Comparison of ENCODE assay signal across 8 mouse cellular contexts in genomic region chr16:22264232-22264961, GRCm38 (mm10). TPM values are rescaled to one million over a fixed set of nuclear protein-coding genes. Genes with fewer than 3 reads are reported as not detected.
A peak's percentile ranks its signal among the peaks of the same experiment; 100 is the strongest.
DNase-seq lines count a peak whose midpoint lies in the region; ATAC-seq and TF ChIP-seq lines count a peak whose summit lies in the region.

No protein-coding gene starts in this region.

- DNase-seq in B cell, adult 2 months = peak; percentile 70
- DNase-seq in CH12.LX (ENCODE audit: extremely low read depth) = no peak
- peak; percentile 28 for DNase-seq in lung, postnatal 14 days
- DNase-seq in spleen, postnatal 4 days (ENCODE audit: low spot score in 2 of 2) = peak; percentile 39 to 67
- DNase-seq in adrenal gland, postnatal 4 days (ENCODE audit: low spot score in 2 of 2) = no peak
- DNase-seq in gastrocnemius, postnatal 14 days = no peak

- peak overlapping the region; percentile 79 for H3K9ac ChIP-seq in CH12.LX (ENCODE audit: insufficient read depth, low read depth)
- H3K9ac ChIP-seq in kidney, embryonic 16.5 days (replicated peaks; ENCODE audit: low read length) = peak overlapping the region; percentile 99

- peaks cover 0 to 21% of the 10 kb centered on the region in 2 experiments for H3K36me3 ChIP-seq in CH12.LX (replicated peaks in 1 of 2; ENCODE audit: control insufficient read depth in 1 of 2, insufficient read depth in 1 of 2, low read length in 1 of 2)
- H3K36me3 ChIP-seq in kidney, embryonic 16.5 days (ENCODE audit: insufficient read depth, low read length) = no peaks in the 10 kb centered on the region

- peaks cover 52% of the 10 kb centered on the region for H3K79me2 ChIP-seq in CH12.LX (replicated peaks; ENCODE audit: control insufficient read depth, extremely low read depth, insufficient read depth, poor library complexity, severe bottlenecking)

- dilution Hi-C loops in CH12.LX (cut with MboI; ENCODE audit: extremely low pct_ligation_motif_present, extremely low pct_unique_long_range_greater_than_20kb, low sequenced_read_pairs) = no loop called here

- H3K27ac ChIP-seq in CH12.LX (ENCODE audit: insufficient read depth, low read depth) = peak overlapping the region; percentile 84; the same call in 1 of the 2 replicates
- H3K27ac ChIP-seq in kidney, embryonic 16.5 days (ENCODE audit: low read length) = peak overlapping the region; percentile 98

- no peak for TF ChIP-seq CTCF in CH12.LX (conservative IDR thresholded peaks at IDR 0.05 in 1 of 2, IDR thresholded peaks at IDR 0.05 in 1 of 2; ENCODE audit: low read depth in 2 of 2, low read length in 2 of 2)

- no peak for TF ChIP-seq EP300 in CH12.LX (IDR thresholded peaks at IDR 0.05; ENCODE audit: low read length)

- peak; percentile 57; the same call in 1 of the 2 replicates for ATAC-seq in erythroid progenitor cell, adult 5-6 weeks (replicated peaks; ENCODE audit: low FRiP score, poor library complexity, severe bottlenecking)
- ATAC-seq in kidney, embryonic 16.5 days (ENCODE audit: low FRiP score, low TSS enrichment) = no peak

- in situ Hi-C loops in CH12.LX (cut with MboI; ENCODE audit: low pct_ligation_motif_present, low pct_unique_long_range_greater_than_20kb, low sequenced_read_pairs) = no loop called here

- peak overlapping the region; percentile 99 for H3K4me2 ChIP-seq in CH12.LX (ENCODE audit: insufficient read depth, low read depth, poor library complexity, severe bottlenecking)
- peak overlapping the region; percentile 71 for H3K4me2 ChIP-seq in kidney, embryonic 16.5 days (replicated peaks; ENCODE audit: low read depth, low read length)

- TF ChIP-seq POLR2A in CH12.LX (IDR thresholded peaks at IDR 0.05; ENCODE audit: low read depth, low read length) = no peak; the same call in 1 of the 2 replicates

- H3K27me3 ChIP-seq in CH12.LX (replicated peaks) = no peaks in the 10 kb centered on the region
- H3K27me3 ChIP-seq in kidney, embryonic 16.5 days (ENCODE audit: insufficient read depth, low read length) = no peaks in the 10 kb centered on the region

- TF ChIP-seq RAD21 in CH12.LX (IDR thresholded peaks at IDR 0.05; ENCODE audit: low read depth, low read length) = no peak

- H3K4me3 ChIP-seq in CH12.LX (replicated peaks in 1 of 3; ENCODE audit: low read depth in 2 of 3, low read length in 2 of 3, poor library complexity in 1 of 3) = peak overlapping the region; percentile 72 to 98 (median 86)
- H3K4me3 ChIP-seq in kidney, embryonic 16.5 days (ENCODE audit: low read length) = peak overlapping the region; percentile 100

- no peaks in the 10 kb centered on the region for H3K9me3 ChIP-seq in CH12.LX (replicated peaks; ENCODE audit: low read length)
- no peaks in the 10 kb centered on the region for H3K9me3 ChIP-seq in kidney, embryonic 16.5 days (ENCODE audit: low read length)

- H3K4me1 ChIP-seq in CH12.LX (ENCODE audit: control insufficient read depth in 1 of 2, insufficient read depth in 2 of 2) = peaks cover 6 to 19% of the 10 kb centered on the region in 2 experiments; a peak in 3 of 4 replicates
- peaks cover 27% of the 10 kb centered on the region for H3K4me1 ChIP-seq in kidney, embryonic 16.5 days (ENCODE audit: insufficient read depth, low read length)

- 1% methylated on average over 16 of the region's 16 CpGs for WGBS in kidney, embryonic 16.5 days

- intact Hi-C loops in gastrocnemius, postnatal 14 days (cut with DNase I; ENCODE audit: low total_unique reads) = no loop called here

TF ChIP-seq in CH12.LX, 34 proteins besides CTCF, POLR2A, EP300 and RAD21:
- TF ChIP-seq USF2 (conservative IDR thresholded peaks at IDR 0.05; ENCODE audit: low read depth, low read length) (peak; percentile 58), CHD1 (IDR thresholded peaks at IDR 0.05; ENCODE audit: low read depth, low read length) (peak; percentile 87), E2F4 (IDR thresholded peaks at IDR 0.05; ENCODE audit: insufficient replicate concordance, low read depth, low read length) (peak; percentile 20; the same call in 1 of the 2 replicates), ZMIZ1 (IDR thresholded peaks at IDR 0.05; ENCODE audit: low read depth, low read length) (no peak), MAZ (IDR thresholded peaks at IDR 0.05; ENCODE audit: low read depth, low read length) (no peak), MXI1 (IDR thresholded peaks at IDR 0.05; ENCODE audit: low read depth, low read length) (peak; percentile 64; the same call in 1 of the 2 replicates), TBP (conservative IDR thresholded peaks at IDR 0.05; ENCODE audit: low read depth, low read length) (no peak), BHLHE40 (IDR thresholded peaks at IDR 0.05; ENCODE audit: low read depth, low read length) (peak; percentile 92), USF1 (IDR thresholded peaks at IDR 0.05; ENCODE audit: low read depth, low read length) (no peak; the same call in 1 of the 2 replicates), CHD2 (IDR thresholded peaks at IDR 0.05; ENCODE audit: low read length) (no peak), UBTF (IDR thresholded peaks at IDR 0.05; ENCODE audit: low read depth, low read length) (no peak), ELF1 (IDR thresholded peaks at IDR 0.05; ENCODE audit: low read depth, low read length) (peak; percentile 84), MYC (IDR thresholded peaks at IDR 0.05; ENCODE audit: low read depth, low read length) (peak; percentile 68; the same call in 1 of the 2 replicates), KAT2A (IDR thresholded peaks at IDR 0.05; ENCODE audit: insufficient replicate concordance, low read length) (no peak), IRF4 (IDR thresholded peaks at IDR 0.05; ENCODE audit: low read depth, low read length) (no peak), SIN3A (IDR thresholded peaks at IDR 0.05; ENCODE audit: low read length) (peak; percentile 60; the same call in 1 of the 2 replicates)

RNA-seq across cellular contexts. Expression of gene Tra2b, which starts 1.4 kb away (rescaled TPM):
- total RNA-seq in CH12.LX (2012; rRNA removed) (216 and 311 TPM in 2 replicates), CH12.LX (2014; rRNA removed) (272 and 304 TPM in 2 replicates)
- 392 and 405 TPM in 2 replicates for polyA plus RNA-seq in CH12.LX (2012; ENCODE audit: insufficient read length, low read depth)
- total RNA-seq in erythroid progenitor cell, adult 5-6 weeks (2015; ENCODE audit: low replicate concordance) = 210 and 235 TPM in 2 replicates
- total RNA-seq in erythroid progenitor cell, adult 5-6 weeks (2017; ENCODE audit: low replicate concordance) = 317 and 421 TPM in 2 replicates
- polyA plus RNA-seq in kidney, embryonic 16.5 days (2015; fragmentation: Nextera tagmentation; extraction: Ambion mirVana) = 392 and 404 TPM in 2 replicates
- 100 to 1,000 TPM; 133 TPM for total RNA-seq in adrenal gland, postnatal 4 days (2021)
- total RNA-seq in gastrocnemius, postnatal 14 days (2021) = 10 to 100 TPM; 37.5 to 38.4 TPM

Comparison
In these comparisons a context has a peak if more than half of its experiments do, and no peak if none do; other contexts are left out.
1. DNase-seq: peak in B cell, adult 2 months (2 of 2), lung, postnatal 14 days (single experiment) and spleen, postnatal 4 days (2 of 2); none in CH12.LX (single experiment), adrenal gland, postnatal 4 days (0 of 2) and gastrocnemius, postnatal 14 days (single experiment).